Mouse (Mus musculus) liver, embryonic 12.5 days (tissue): ENCODE results near the gene Prdm16. TPM values are rescaled to one million over a fixed set of nuclear protein-coding genes. Genes with fewer than 3 reads are reported as not detected.

ENCODE experiments used
- ATAC-seq: fragments of 200-750 bp; cut with Nextera tagmentation; 2 replicates; pipeline ENCODE4 v1.8.0; 2017; ENCODE audit warnings: moderate number of reproducible peaks, mild to moderate bottlenecking, moderate library complexity
- H3K27ac ChIP-seq: fragments of 300-500 bp; sonication (generic); 2 replicates; pipeline ENCODE4 v1.5.1; 2016; ENCODE audit warnings: mild to moderate bottlenecking
- H3K27me3 ChIP-seq: fragments of 300-500 bp; sonication (generic); replicated peaks from 2 replicates; pipeline ENCODE4 v1.6.1; 2016; ENCODE audit warnings: mild to moderate bottlenecking, moderate library complexity
- H3K36me3 ChIP-seq: fragments of 300-500 bp; sonication (generic); 2 replicates; pipeline ENCODE4 v1.6.1; 2016; ENCODE audit warnings: mild to moderate bottlenecking, moderate library complexity
- H3K4me1 ChIP-seq: fragments of 300-500 bp; sonication (generic); 2 replicates; pipeline ENCODE4 v1.6.1; 2016
- H3K4me2 ChIP-seq: fragments of 300-500 bp; sonication (generic); 2 replicates; pipeline ENCODE4 v1.6.1; 2016; ENCODE audit warnings: mild to moderate bottlenecking, moderate library complexity
- H3K4me3 ChIP-seq: fragments of 300-500 bp; sonication (generic); 2 replicates; pipeline ENCODE4 v1.5.1; 2016; ENCODE audit warnings: mild to moderate bottlenecking, moderate library complexity
- H3K9ac ChIP-seq: fragments of 300-500 bp; sonication (generic); 2 replicates; pipeline ENCODE4 v1.6.1; 2016; ENCODE audit warnings: mild to moderate bottlenecking, moderate library complexity
- H3K9me3 ChIP-seq: fragments of 300-500 bp; sonication (generic); replicated peaks from 2 replicates; pipeline ENCODE4 v1.6.1; 2016; ENCODE audit warnings: mild to moderate bottlenecking, moderate library complexity
- WGBS: fragments of 180-500 bp; shearing (Covaris S2); methylation state at CpG from one replicate; pipeline ENCODE4 v1.1.7; 2016; ENCODE audit not compliant: insufficient replicate concordance; 5-methylcytosine and 5-hydroxymethylcytosine counted together
- polyA plus RNA-seq: library from polyadenylated mRNA; unstranded; fragments of >200 nt; fragmentation: Nextera tagmentation; extraction: Ambion mirVana; gene quantifications from 2 replicates; pipeline ENCODE4 v1.2.1, GENCODE M21; 2016

Gene Prdm16
- polyA plus RNA-seq: 2.4 and 2.7 TPM in 2 replicates

DNA sequence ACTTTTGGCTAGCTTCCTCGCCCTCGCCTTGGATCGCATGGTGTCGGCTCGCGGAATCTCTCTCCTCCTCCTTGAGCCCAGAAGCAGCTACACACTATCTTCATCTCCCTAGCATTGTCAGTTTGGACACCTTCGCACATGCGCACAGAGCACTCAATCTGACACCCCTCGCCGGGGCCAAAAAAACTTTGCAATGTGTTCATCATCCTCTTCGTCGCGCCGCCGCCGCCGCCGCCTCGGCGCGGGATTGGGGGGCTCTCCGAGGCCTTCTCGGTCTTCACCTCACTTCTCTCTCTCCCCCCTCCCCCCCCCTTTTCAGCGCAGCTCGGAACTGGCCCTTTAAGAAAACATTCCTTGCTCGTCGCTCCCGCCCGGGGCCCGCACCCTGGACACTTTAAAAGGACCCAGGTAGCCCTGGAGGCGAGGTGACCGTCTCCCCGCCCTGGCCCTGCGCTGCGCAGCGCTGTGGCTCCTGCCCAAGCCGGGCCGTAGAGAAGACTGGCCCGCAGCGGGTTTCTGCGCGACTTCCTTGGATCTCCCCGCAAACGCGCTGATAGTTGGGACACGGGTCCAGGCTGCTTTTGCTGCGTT is at the start of gene Prdm16:
TSS of gene Prdm16 (minus strand) at position 153 of the 591 bp plus-strand sequence.
- Histone ChIP-seq H3K4me1 (peaks cover 18% of the 10 kb centered on the region; the same call in 1 of the 2 replicates), H3K4me3 (peak within 1 kb of the TSS; percentile 59), H3K27me3 (peaks cover 100% of the 10 kb centered on the region), H3K4me2 (peak within 1 kb of the TSS; percentile 68), H3K9me3 (no peaks in the 10 kb centered on the region), H3K9ac (peak within 1 kb of the TSS; percentile 53), H3K27ac (peak within 1 kb of the TSS; percentile 69), H3K36me3 (no peaks in the 10 kb centered on the region)
- 1% methylated on average over 47 of the region's 47 CpGs for WGBS
- ATAC-seq: no peak

DNA sequence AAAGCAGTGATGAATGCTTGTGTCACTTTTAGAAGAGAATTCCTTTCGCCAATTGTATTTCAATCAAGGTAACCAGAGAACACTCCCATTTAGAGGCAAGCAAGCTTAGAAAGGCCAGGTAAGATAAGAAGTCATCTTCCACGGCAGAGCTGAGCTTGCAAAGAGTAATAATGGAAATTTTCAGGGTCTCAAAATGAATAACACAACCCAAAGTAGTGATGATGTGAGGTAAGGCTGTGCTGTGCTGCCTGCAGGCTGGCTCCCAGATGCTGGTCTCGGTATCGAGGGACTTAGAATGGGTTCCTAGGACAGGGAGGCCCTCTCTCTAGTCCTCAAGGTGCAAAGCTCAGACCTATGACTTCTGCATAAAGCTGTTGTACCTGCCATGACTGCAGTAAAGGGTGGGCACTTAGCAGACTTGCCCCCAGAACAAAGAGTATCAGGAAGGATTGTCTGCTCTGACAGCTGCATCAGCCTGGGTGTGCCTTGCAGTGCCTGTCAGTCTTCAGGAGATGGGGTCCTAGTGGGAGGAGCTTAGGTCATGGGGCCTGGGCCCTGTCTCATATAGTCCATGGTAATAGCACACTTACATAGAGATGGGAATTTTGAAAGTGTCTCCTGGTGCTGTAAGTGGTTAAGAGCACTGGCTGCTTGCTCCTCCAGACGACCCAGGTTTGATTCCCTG is 46.5 kb upstream of the Prdm16 start:
- no peaks in the 10 kb centered on the region for H3K36me3 ChIP-seq
- no peak for ATAC-seq
- H3K4me2 ChIP-seq: no peak overlapping the region
- H3K4me3 ChIP-seq: no peak overlapping the region
- no peaks in the 10 kb centered on the region for H3K4me1 ChIP-seq
- H3K9ac ChIP-seq: no peak overlapping the region
- H3K9me3 ChIP-seq: no peaks in the 10 kb centered on the region
- 0 out of 2 replicates have a peak, but pooled peaks cover 5% of the 10 kb centered on the region for H3K27me3 ChIP-seq
- no peak overlapping the region for H3K27ac ChIP-seq
- 46% methylated on average over 5 of the region's 5 CpGs for WGBS

DNA sequence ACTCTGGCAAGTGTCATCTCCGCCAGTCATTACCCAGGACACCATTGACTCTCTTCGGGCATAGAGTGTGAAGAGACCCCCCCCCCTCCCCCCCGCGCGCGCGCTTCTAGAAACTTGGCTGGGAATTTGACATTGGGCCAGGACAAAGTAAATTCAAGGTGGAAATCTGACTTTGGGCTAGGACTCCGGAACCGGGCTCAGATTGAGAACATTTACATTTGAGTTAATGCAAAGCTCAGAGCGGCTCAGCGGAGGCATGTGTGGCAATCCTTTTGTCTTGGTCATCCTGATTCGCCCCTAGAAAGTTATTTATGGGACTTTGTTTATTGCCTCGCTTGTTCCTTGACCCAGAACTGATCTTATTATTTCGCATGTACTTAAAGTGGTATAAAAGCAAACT is 45.6 kb upstream of the Prdm16 start:
- Histone ChIP-seq H3K27me3 (0 out of 2 replicates have a peak, but pooled peaks cover 8% of the 10 kb centered on the region), H3K27ac (no peak overlapping the region), H3K9ac (no peak overlapping the region), H3K9me3 (no peaks in the 10 kb centered on the region), H3K36me3 (no peaks in the 10 kb centered on the region), H3K4me2 (no peak overlapping the region), H3K4me1 (no peaks in the 10 kb centered on the region), H3K4me3 (no peak overlapping the region)
- WGBS: 51% methylated on average over 14 of the region's 14 CpGs
- no peak for ATAC-seq

DNA sequence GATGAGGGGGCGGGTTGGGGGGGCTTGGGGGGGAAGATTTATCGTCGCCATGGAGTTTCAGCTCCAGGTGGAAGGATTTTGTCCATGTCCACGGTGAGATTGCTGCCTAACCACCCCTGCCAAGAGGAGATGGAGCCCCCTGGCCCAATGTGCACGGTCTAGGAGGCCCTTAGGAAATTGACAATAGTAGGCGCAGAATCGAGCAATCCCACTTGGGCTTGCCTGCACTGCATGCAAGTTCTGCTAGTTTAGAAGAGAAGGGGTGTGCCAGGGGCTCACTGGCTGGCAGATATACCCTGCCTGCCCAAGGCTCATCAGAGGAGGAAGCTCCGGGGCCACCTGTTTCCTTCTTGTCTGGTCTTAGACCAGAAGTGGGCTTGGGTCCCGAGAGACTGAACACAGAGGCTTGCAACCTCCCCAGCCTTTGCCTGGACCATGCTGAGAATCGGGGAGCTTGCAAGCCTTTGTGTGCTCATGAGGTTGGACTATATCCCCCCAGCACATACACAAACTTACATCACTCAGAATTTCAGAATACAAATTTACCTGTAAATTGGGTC is 38.8 kb upstream of the Prdm16 start:
- H3K27me3 ChIP-seq: peaks cover 16% of the 10 kb centered on the region; the same call in 1 of the 2 replicates

GRCm38 (mm10) chr4:154674966-154675365 is 38.3 kb upstream of the Prdm16 start:
- Histone ChIP-seq H3K4me1 (no peaks in the 10 kb centered on the region), H3K9ac (no peak overlapping the region), H3K4me3 (no peak overlapping the region), H3K27ac (no peak overlapping the region), H3K36me3 (no peaks in the 10 kb centered on the region), H3K9me3 (no peaks in the 10 kb centered on the region), H3K27me3 (peaks cover 16% of the 10 kb centered on the region; the same call in 1 of the 2 replicates), H3K4me2 (no peak overlapping the region)
- no peak for ATAC-seq
- WGBS: 43% methylated on average over 15 of the region's 15 CpGs

More for the DNA sequence above, 38.8 kb upstream of the Prdm16 start:
- H3K4me2 ChIP-seq: no peak overlapping the region
- 52% methylated on average over 10 of the region's 10 CpGs for WGBS
- no peak for ATAC-seq
- no peaks in the 10 kb centered on the region for H3K36me3 ChIP-seq
- no peak overlapping the region for H3K9ac ChIP-seq
- H3K4me1 ChIP-seq: no peaks in the 10 kb centered on the region
- no peak overlapping the region for H3K4me3 ChIP-seq
- H3K9me3 ChIP-seq: no peaks in the 10 kb centered on the region
- H3K27ac ChIP-seq: no peak overlapping the region

GRCm38 (mm10) chr4:154674541-154674940 is 37.9 kb upstream of the Prdm16 start:
- Histone ChIP-seq H3K4me2 (no peak overlapping the region), H3K27ac (no peak overlapping the region)
- WGBS: 6% methylated on average over 12 of the region's 12 CpGs

GRCm38 (mm10) chr4:154673986-154674385 is 37.3 kb upstream of the Prdm16 start:
- ATAC-seq: no peak
- Histone ChIP-seq H3K4me1 (no peaks in the 10 kb centered on the region), H3K9me3 (no peaks in the 10 kb centered on the region), H3K4me2 (no peak overlapping the region), H3K27me3 (peaks cover 16% of the 10 kb centered on the region; the same call in 1 of the 2 replicates), H3K36me3 (no peaks in the 10 kb centered on the region), H3K4me3 (no peak overlapping the region), H3K9ac (no peak overlapping the region), H3K27ac (no peak overlapping the region)
- 55% methylated on average over 4 of the region's 4 CpGs for WGBS

More at GRCm38 (mm10) chr4:154674541-154674940, 37.9 kb upstream of the Prdm16 start:
- no peaks in the 10 kb centered on the region for H3K9me3 ChIP-seq
- no peak overlapping the region for H3K9ac ChIP-seq
- H3K36me3 ChIP-seq: no peaks in the 10 kb centered on the region
- peaks cover 16% of the 10 kb centered on the region; the same call in 1 of the 2 replicates for H3K27me3 ChIP-seq
- no peak for ATAC-seq
- no peaks in the 10 kb centered on the region for H3K4me1 ChIP-seq
- H3K4me3 ChIP-seq: no peak overlapping the region

- no peak overlapping the region for H3K4me3 ChIP-seq
- no peak for ATAC-seq
These were observed 35.4 kb upstream of the Prdm16 start for GRCm38 (mm10) chr4:154672027-154672426.

DNA sequence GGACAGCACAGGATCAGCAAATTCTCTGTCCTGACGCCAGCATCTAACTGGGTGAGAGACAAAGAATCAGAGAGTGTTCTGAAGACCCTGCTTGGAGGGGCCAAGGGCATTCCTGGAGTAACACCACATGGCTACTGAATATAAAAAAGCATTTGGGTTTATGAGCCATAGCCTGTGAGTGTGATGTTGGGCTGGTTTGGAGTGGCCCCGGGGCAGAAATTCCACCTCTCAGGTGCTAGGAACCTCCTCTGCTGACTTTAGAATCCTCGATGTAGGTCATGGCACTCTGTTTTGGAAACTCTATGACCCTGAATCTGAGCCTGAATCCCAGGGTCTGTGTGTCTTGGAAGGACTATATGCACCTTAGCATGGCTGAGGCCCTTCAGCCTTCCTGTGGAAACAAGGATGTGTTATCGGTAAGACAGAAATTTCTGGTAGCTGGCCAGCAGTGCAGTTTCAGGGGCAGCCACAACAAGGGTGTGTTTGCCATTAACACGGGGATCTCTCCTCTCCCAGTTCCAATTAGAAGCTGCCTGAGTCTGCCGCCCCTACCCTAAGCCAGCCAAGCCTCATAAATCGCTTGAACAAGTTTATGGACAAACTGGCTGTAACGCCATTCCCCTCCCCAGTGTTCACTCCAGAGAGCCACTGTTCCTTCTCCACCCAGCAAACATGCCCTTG is 34.7 kb upstream of the Prdm16 start:
- ATAC-seq: no peak
- no peaks in the 10 kb centered on the region for H3K4me1 ChIP-seq
- H3K4me2 ChIP-seq: no peak overlapping the region
- no peak overlapping the region for H3K27ac ChIP-seq
- WGBS: 59% methylated on average over 8 of the region's 8 CpGs
- no peak overlapping the region for H3K9ac ChIP-seq
- no peak overlapping the region for H3K4me3 ChIP-seq
- peaks cover 9% of the 10 kb centered on the region for H3K27me3 ChIP-seq
- H3K9me3 ChIP-seq: no peaks in the 10 kb centered on the region
- H3K36me3 ChIP-seq: no peaks in the 10 kb centered on the region

More at GRCm38 (mm10) chr4:154672027-154672426, 35.4 kb upstream of the Prdm16 start:
- no peaks in the 10 kb centered on the region for H3K4me1 ChIP-seq
- H3K9me3 ChIP-seq: no peaks in the 10 kb centered on the region
- no peaks in the 10 kb centered on the region for H3K36me3 ChIP-seq
- no peak overlapping the region for H3K4me2 ChIP-seq
- 27% methylated on average over 1 of the region's 1 CpGs for WGBS
- peaks cover 10% of the 10 kb centered on the region for H3K27me3 ChIP-seq
- no peak overlapping the region for H3K9ac ChIP-seq
- no peak overlapping the region for H3K27ac ChIP-seq

GRCm38 (mm10) chr4:154667767-154668166 is 31.1 kb upstream of the Prdm16 start, which contains the start of gene Actrt2:
Gene Actrt2 (minus strand): TSS chr4:154667867.
- H3K4me1 ChIP-seq: no peaks in the 10 kb centered on the region
- H3K9me3 ChIP-seq: no peaks in the 10 kb centered on the region
- no peak for ATAC-seq
- H3K36me3 ChIP-seq: no peaks in the 10 kb centered on the region
- peaks cover 14% of the 10 kb centered on the region for H3K27me3 ChIP-seq
- 76% methylated on average over 2 of the region's 2 CpGs for WGBS
- no peak within 1 kb of the TSS for H3K9ac ChIP-seq
- no peak within 1 kb of the TSS for H3K27ac ChIP-seq
- no peak within 1 kb of the TSS for H3K4me3 ChIP-seq
- H3K4me2 ChIP-seq: no peak within 1 kb of the TSS

DNA sequence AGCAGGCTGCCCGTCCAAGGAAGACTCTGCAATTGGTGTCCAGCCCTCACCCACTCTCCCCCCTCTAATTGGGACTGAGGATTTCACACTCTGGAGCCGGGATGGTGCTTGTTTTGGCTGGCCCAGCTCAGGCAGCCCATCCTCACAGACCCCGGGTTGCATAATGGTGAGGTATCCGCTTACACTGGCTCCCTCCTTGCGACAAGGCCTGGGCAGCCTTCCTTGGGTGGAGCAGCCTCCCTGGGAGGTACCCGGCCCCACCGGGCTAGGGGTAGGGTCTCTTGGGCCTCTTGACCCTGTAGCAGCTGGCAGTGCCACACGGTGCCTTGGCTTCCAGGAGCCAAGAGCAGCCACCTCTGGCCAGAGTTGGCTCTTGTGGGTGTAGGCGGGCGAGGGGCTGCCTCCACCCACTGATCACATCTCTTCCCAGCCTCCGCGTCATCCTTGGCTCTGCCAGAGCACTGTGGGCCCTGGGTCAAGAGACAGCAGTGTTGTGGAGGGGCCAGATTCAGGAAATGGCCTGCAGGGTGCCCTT is 26.1 kb upstream of the Prdm16 start:
- Histone ChIP-seq H3K4me1 (no peaks in the 10 kb centered on the region), H3K9ac (no peak overlapping the region), H3K4me2 (no peak overlapping the region), H3K9me3 (no peaks in the 10 kb centered on the region), H3K27ac (no peak overlapping the region), H3K36me3 (no peaks in the 10 kb centered on the region), H3K27me3 (peaks cover 23% of the 10 kb centered on the region), H3K4me3 (no peak overlapping the region)
- ATAC-seq: no peak
- WGBS: 44% methylated on average over 12 of the region's 12 CpGs
